Mouse (Mus musculus) mouse trophoblast stem cell (cell line): ENCODE results near the gene B3galt4.

ENCODE experiments used
- in situ Hi-C, 2 experiments: fragments of 300-500 bp; cut with MseI, MboI; formaldehyde crosslinking; loops; 2 replicates in 1 of 2; 3 replicates in 1 of 2; pipeline ENCODE4 v1.15.1; 2025

The B3galt4 gene

DNA sequence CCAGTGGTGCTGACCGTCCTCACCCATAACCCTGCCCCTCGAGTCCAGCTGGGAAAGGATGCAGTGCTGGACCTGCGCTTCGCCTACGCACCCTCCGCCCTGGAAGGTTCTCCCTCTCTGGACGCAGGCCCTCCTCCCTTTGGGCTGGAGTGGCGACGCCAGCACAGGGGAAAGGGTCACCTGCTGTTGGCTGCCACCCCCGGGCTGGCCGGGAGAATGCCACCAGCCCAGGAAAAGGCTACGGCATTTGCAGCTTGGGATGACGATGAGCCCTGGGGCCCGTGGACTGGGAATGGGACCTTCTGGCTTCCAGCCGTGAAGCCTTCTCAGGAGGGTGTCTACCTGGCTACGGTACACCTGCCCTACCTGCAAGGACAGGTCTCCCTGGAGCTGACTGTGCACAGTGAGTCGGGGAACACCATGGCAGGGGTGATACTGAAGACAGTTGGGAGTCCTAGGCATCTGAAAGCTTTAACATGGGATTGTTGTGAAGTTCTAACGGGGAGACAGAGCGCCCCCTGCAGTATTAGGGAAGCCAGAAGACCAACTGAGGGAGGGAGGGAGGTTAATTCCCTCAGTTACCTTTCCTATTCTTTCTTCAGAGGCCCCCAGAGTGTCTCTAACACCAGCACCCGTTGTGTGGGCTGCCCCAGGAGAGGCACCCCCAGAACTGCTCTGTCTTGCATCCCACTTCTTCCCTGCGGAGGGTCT is 25.7 kb downstream of the B3galt4 start:
- in situ Hi-C loops = no loop called here

GRCm38 (mm10) chr17:33924577-33925283 is 26.6 kb downstream of the B3galt4 start:
- in situ Hi-C loops = no loop called here

DNA sequence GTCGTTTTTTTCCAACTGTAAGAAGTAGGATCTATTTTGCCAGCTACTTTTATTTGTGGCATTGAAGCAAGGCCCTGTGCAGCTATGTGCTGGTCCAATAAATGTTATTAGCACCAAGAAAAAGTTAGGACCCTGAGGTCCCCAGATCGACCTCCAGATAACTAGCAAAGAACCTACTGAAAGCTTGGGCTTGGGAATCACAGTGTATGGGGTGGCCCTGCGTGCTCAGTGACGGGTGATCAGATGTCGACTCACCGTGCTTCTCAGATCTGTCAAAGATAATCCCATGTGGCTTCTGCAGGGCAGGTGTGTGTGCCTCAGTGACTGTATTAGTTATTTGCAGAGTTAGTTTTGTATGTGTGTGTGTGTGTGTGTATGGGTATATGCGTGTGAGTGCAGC is 29.9 kb downstream of the B3galt4 start:
- in situ Hi-C loops = no loop called here

GRCm38 (mm10) chr17:33920282-33921097 is 30.8 kb downstream of the B3galt4 start:
- in situ Hi-C loops = no loop called here

GRCm38 (mm10) chr17:33919351-33920281 is 31.7 kb downstream of the B3galt4 start:
- in situ Hi-C loops = no loop called here

- in situ Hi-C loops = no loop called here
Observed at GRCm38 (mm10) chr17:33918293-33919203, 32.7 kb downstream of the B3galt4 start.

- in situ Hi-C loops = no loop called here
Observed at GRCm38 (mm10) chr17:33917656-33918292, 33.5 kb downstream of the B3galt4 start.

DNA sequence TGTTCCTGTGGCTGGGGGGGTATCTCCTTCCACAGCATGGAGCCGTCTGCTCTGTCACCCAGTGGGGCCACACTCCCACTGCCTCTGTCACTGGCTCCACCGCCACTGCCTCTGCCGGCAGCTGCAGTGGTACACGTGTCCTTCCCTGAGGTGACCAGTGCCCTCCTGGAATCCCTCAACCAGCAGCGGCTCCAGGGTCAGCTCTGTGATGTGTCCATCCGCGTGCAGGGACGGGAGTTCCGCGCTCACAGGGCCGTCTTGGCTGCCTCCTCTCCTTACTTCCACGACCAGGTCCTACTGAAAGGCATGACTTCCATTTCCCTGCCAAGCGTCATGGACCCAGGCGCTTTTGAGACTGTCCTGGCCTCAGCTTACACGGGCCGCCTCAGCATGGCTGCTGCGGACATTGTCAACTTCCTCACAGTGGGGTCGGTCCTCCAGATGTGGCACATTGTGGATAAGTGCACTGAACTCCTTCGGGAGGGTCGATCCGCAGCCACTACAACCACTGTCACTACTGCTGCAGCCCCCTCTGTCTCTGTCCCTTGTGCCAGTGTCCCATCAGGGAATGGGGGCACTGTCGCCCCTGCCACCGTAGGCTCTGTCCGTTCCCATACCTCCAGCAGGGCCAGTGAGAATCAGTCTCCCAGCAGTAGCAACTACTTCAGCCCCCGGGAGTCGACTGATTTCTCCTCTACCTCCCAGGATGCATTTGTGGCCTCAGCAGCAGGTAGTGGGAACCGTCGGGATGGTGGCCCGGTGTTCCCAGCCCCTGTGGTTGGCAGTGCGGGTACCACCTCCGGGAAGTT is 34.2 kb downstream of the B3galt4 start:
- in situ Hi-C loops = no loop called here

DNA sequence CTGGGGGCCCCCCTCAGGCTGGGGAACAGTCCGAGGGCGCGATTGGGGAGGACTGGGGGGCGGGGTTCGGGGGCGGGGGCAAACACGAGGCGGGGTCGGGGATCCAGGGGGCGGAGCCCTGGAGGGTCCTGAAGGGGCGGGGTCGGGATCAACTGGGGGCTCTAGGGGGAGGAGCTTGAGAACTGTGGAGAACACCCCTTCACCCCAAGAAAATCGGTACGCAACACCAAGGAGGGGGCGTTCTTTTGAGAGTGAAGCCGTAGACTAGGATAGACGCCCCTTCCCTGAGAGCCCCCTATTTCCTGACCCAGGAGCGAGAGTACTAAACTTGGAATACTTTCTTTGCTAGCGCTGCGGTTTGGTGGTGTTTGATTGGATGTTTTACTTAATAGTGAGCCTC is 35.0 kb downstream of the B3galt4 start:
- in situ Hi-C loops = no loop called here

- in situ Hi-C loops = no loop called here
Observed at GRCm38 (mm10) chr17:33915671-33916250, 35.5 kb downstream of the B3galt4 start, which contains the start of the genes Tapbp and Zbtb22. Gene Tapbp, plus strand, starts transcription at chr17:33915899. Gene Zbtb22, plus strand, starts transcription at chr17:33915904.

GRCm38 (mm10) chr17:33914969-33915391 is 36.3 kb downstream of the B3galt4 start:
- in situ Hi-C loops = no loop called here

- in situ Hi-C loops = no loop called here
Observed at GRCm38 (mm10) chr17:33913905-33914304, 37.4 kb downstream of the B3galt4 start.

DNA sequence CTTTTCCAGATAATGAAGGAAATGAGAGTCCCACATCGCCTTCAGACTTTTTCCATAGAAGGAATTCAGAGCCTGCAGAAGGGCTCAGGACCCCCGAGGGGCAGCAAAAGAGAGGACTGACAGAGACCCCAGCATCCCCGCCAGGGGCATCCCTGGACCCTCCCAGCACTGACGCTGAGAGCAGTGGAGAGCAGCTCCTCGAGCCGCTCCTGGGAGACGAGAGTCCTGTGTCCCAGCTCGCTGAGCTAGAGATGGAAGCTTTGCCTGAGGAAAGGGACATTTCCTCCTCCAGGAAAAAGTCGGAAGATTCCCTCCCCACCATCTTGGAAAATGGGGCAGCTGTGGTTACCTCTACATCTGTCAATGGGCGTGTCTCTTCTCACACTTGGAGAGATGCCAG is 38.0 kb downstream of the B3galt4 start:
- in situ Hi-C loops = no loop called here

DNA sequence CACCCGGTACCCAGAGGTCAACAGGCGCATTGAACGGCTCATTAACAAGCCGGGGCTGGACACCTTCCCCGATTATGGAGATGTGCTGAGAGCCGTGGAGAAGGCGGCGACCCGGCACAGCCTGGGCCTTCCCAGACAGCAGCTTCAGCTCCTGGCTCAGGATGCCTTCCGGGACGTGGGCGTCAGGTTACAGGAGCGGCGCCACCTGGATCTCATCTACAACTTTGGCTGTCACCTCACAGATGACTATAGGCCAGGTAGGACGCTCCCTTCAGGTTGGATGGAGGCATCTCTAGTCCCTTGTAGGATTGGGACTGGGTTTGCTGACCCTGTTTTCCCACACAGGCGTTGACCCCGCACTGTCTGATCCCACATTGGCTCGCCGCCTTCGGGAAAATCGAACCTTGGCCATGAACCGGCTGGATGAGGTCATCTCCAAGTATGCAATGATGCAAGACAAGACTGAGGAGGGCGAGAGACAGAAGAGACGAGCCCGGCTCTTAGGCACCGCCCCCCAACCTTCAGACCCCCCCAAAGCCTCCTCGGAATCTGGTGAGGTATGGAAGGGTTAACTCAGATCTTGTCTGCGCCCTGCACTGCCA is 39.4 kb downstream of the B3galt4 start:
- in situ Hi-C loops = no loop called here

GRCm38 (mm10) chr17:33911052-33911812 is 40.1 kb downstream of the B3galt4 start:
- in situ Hi-C loops = no loop called here

DNA sequence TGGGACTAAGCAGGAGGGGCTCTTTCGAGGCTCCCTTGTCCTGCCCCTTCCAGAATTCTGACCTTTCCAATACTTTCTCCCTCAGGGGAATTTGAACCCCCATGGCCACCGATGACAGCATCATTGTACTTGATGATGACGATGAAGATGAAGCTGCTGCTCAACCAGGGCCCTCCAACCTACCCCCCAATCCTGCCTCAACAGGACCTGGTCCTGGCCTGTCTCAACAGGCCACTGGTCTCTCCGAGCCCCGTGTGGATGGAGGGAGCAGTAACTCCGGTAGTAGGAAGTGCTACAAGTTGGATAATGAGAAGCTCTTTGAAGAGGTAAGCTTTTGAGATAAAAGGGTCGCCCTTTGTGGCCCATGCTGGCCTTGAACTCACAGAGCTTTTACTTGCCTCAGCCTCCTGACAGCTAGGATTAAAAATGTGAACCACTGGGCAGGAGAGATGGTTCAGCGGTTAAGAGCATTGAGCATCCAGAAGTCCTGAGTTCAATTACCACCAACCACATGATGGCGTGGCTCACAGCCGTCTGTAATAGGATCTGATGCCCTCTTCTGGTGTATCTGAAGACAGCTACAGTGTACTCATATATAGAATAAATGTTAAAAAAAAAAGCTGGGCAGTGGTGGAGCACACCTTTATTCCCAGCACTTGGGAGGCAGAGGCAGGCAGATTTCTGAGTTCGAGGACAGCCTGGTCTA is 40.8 kb downstream of the B3galt4 start:
- in situ Hi-C loops = no loop called here

DNA sequence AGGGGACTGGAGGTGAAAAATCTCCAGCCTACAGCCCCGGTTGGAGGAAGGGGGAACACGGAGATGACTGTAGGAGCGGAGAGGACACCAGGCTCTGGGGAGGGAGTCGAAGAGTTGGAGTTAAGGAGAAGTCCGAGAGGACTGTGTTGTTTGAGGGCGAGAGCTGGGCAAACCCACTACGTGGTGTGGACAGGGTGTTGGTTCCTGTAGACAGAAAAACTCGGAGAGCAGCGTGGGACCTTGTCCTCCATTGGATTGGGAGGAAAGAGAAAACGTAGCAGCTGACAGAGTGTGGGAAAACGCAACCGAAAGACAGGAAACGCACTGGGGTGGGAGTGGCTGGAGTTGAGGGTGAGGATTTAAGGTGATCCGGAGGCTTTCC is 41.4 kb downstream of the B3galt4 start:
- in situ Hi-C loops = no loop called here
